Mouse (Mus musculus) kidney, postnatal 36 days (tissue): Measurements from ENCODE around the gene Zfp865.

Experiments used
- DNase-seq, 2 experiments: peaks; one replicate each; pipeline ENCODE4 v3.0.0; 2021 to 2022; ENCODE audit warnings: mixed read lengths in 2 of 2

The Zfp865 gene

DNA sequence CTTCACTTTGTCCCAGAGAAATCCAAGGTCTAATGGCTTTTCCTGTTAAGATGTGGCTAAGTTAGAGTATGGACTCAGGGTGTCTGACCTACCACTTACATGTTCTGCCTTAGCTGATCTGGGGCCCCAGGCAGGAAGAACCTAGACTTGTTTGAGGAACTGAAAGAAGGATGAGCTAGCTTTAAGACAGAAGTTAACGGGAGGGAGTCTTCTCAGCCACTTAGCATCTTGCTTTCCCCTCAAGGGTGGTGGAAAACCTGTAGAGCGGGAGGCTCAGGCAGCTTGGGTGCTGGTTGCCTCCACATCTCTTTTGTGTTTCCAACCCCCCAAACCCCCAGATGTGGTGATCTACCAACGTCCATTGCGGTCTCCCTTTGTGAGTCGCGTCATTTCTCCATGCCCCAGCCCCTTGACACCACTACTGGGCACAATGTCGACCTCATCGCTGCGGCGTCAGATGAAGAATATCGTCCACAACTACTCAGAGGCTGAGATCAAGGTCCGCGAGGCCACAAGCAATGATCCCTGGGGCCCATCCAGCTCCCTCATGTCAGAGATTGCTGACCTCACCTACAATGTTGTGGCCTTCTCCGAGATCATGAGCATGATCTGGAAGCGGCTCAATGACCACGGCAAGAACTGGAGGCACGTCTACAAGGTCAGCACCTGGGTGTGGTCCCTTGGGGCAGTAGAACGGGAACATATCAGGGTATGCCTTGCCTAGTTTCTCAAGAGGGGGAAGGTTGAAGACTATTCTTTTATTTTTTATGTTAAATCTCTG is 63.3 kb downstream of the Zfp865 start:
- DNase-seq = peak; percentile 70 to 74

DNA sequence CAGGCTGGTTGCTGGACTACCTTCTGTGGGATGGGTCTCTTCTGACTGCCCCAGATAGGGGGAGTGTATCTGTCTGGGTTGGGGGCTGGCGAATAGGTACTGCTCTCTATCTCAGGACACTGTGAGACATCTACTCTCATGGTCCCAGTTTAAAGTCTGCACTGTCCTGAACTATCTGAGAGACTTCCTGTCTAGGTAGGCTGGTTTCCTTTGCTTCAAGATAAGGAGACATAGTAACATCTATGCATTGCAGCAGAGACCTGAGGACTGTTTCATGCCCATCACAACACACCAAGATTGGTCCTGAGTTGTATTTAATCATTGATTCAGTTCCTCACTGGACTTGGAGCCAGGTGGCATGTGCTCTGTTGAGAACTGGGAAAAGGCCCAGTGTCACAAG is 65.3 kb downstream of the Zfp865 start:
- no peak for DNase-seq
